Mouse (Mus musculus) megakaryocyte, embryonic 14.5 days (primary cell): ENCODE results near the gene Maco1.

Source experiments
- FLI1 ChIP-seq: IDR thresholded peaks from 2 replicates; pipeline ENCODE4 v1.6.1; 2012; ENCODE audit warnings: low read length, inconsistent platforms, mixed read lengths
- GATA1 ChIP-seq: IDR thresholded peaks from 3 replicates; pipeline ENCODE4 v1.6.1; 2012; ENCODE audit warnings: mixed read lengths, low read length, inconsistent platforms, borderline replicate concordance

- TF ChIP-seq GATA1, result no peak
- no peak for TF ChIP-seq FLI1
Measured at GRCm38 (mm10) chr4:134756953-134757352, 96.2 kb downstream of the Maco1 start.
